Mouse (Mus musculus): ENCODE measurements around the gene Ero1lb. TPM values are rescaled to one million over a fixed set of nuclear protein-coding genes. Genes with fewer than 3 reads are reported as not detected.
"Not testable (repeated sequence)": the region's sequence is repeated elsewhere in the genome, so short reads cannot be mapped to it uniquely, and the experiment has no call there.

Gene Ero1lb
- polyA plus RNA-seq, 1 experiment from 2014 or later, result 6.9 TPM

DNA sequence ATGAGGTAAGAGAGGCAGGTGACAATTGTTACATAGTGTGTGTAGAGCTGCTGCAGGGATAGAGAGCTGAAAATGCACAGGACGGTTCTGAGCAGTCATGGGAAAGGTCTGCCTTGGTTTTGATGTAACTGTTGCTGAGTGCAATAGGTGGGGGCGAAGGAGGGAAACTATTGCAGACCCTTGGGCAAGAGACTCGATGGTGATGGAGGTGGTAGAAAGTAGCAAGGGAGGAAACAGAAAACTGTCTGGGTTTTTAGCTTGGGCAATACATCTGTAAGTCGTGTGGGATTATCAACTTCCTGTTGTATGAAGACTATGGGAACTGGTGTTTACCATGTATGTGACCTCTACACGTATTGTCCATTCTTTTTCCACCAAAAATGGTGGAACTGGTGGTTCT is 12.5 kb downstream of the Ero1lb start:
- Histone ChIP-seq H3K27me3 (ENCODE audit: control insufficient read depth, insufficient read depth, low read length) (no peaks in the 10 kb centered on the region), H3K9me3 (ENCODE audit: control insufficient read depth, low read length) (no peaks in the 10 kb centered on the region), H3K27ac (replicated peaks in 1 of 2; ENCODE audit: control insufficient read depth in 1 of 2, insufficient read depth in 1 of 2, low read depth in 2 of 2, low read length in 2 of 2) (no peak overlapping the region), H3K36me3 (ENCODE audit: control insufficient read depth, insufficient read depth, low read length) (no peaks in the 10 kb centered on the region), H3K9ac (ENCODE audit: low read length) (no peak overlapping the region), H3K4me1 (ENCODE audit: control insufficient read depth in 2 of 2, insufficient read depth in 2 of 2, low read length in 2 of 2) (no peaks in the 10 kb centered on the region), H3K4me3 (ENCODE audit: control insufficient read depth in 1 of 2, insufficient read depth in 1 of 2, low read depth in 1 of 2, low read length in 2 of 2) (no peak overlapping the region), H3K4me2 (ENCODE audit: low read length) (no peak overlapping the region)
- 75% methylated on average over 5 of the region's 5 CpGs for WGBS
- no peak for ATAC-seq (ENCODE audit: insufficient number of reproducible peaks, insufficient read depth, low FRiP score, low read depth)

DNA sequence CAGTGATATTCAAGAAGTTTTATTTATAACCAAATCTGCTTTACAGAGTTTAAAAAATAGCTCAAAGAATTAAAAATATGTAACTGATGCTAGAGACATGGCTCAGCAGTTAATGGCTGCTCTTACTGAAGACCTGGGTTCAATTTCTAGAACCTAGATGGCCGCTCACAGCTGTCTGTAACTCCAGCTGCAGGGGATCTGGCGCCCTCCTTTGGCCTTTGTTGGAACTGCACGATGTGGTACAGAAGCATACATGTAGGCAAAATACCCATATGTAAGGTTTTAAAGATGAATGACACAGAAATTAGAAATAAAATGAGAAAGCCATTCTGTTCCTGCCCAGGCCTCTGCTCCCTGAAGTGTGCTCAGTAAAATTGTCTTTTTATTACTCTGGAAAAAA is 23.3 kb downstream of the Ero1lb start:
- no peak overlapping the region for H3K27ac ChIP-seq (replicated peaks in 1 of 2; ENCODE audit: control insufficient read depth in 1 of 2, insufficient read depth in 1 of 2, low read depth in 2 of 2, low read length in 2 of 2)
- no peak for ATAC-seq (ENCODE audit: insufficient number of reproducible peaks, insufficient read depth, low FRiP score, low read depth)
- H3K27me3 ChIP-seq (ENCODE audit: control insufficient read depth, insufficient read depth, low read length), result no peaks in the 10 kb centered on the region
- H3K9ac ChIP-seq (ENCODE audit: low read length), result no peak overlapping the region
- WGBS, result 18% methylated on average over 3 of the region's 3 CpGs
- no peak overlapping the region for H3K4me2 ChIP-seq (ENCODE audit: low read length)
- H3K9me3 ChIP-seq (ENCODE audit: control insufficient read depth, low read length), result no peaks in the 10 kb centered on the region
- no peaks in the 10 kb centered on the region for H3K4me1 ChIP-seq (ENCODE audit: control insufficient read depth in 2 of 2, insufficient read depth in 2 of 2, low read length in 2 of 2)
- H3K4me3 ChIP-seq (ENCODE audit: control insufficient read depth in 1 of 2, insufficient read depth in 1 of 2, low read depth in 1 of 2, low read length in 2 of 2), result no peak overlapping the region
- no peaks in the 10 kb centered on the region for H3K36me3 ChIP-seq (ENCODE audit: control insufficient read depth, insufficient read depth, low read length)

DNA sequence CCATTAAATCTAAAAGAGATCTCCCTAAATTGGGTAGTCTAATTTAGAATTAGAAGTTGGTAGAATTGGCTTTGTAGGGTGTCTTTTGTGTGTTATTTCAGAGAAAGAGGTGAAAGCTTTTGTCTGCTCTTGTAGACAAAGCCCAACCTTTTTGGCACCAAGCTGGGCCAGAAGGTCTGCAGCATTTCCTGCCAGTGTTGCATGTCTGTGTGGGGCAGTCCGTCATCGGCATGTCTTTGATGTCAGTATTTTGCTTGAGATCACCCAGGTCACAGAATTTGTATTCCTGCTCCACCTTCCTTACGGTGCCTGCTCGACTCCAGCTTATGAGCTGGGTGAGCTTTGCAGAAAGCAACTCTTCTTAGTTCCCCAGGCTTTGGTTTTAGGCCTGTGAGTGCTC is 31.4 kb downstream of the Ero1lb start:
- WGBS, result 41% methylated on average over 2 of the region's 4 CpGs
- not testable (repeated sequence) for H3K9me3 ChIP-seq (ENCODE audit: control insufficient read depth, low read length); H3K4me1 ChIP-seq (ENCODE audit: control insufficient read depth in 2 of 2, insufficient read depth in 2 of 2, low read length in 2 of 2); H3K4me2 ChIP-seq (ENCODE audit: low read length); H3K4me3 ChIP-seq (ENCODE audit: control insufficient read depth in 1 of 2, insufficient read depth in 1 of 2, low read depth in 1 of 2, low read length in 2 of 2); ATAC-seq (ENCODE audit: insufficient number of reproducible peaks, insufficient read depth, low FRiP score, low read depth); H3K36me3 ChIP-seq (ENCODE audit: control insufficient read depth, insufficient read depth, low read length); H3K27ac ChIP-seq (replicated peaks in 1 of 2; ENCODE audit: control insufficient read depth in 1 of 2, insufficient read depth in 1 of 2, low read depth in 2 of 2, low read length in 2 of 2); H3K27me3 ChIP-seq (ENCODE audit: control insufficient read depth, insufficient read depth, low read length); H3K9ac ChIP-seq (ENCODE audit: low read length)

DNA sequence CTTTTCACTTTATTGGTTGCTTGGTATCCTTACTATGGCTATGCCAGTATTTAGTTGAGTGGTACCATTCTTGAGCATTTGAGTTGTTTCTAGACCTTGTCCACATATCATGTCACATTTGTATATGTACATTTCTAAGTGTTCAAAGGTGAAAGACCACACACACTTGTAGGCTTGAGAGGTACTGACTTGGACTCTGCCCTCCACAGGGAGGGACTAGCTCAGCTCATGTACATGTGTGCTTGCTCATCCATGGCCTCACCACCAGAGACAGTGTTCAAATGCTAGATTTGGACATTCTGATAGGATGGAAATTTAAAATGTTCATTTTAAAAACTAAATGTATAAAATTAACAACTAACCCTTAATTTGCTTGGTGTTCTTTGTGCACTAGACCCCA is 44.5 kb downstream of the Ero1lb start:
- H3K9ac ChIP-seq (ENCODE audit: low read length); H3K27ac ChIP-seq (replicated peaks in 1 of 2; ENCODE audit: control insufficient read depth in 1 of 2, insufficient read depth in 1 of 2, low read depth in 2 of 2, low read length in 2 of 2); H3K4me1 ChIP-seq (ENCODE audit: control insufficient read depth in 2 of 2, insufficient read depth in 2 of 2, low read length in 2 of 2); H3K27me3 ChIP-seq (ENCODE audit: control insufficient read depth, insufficient read depth, low read length); ATAC-seq (ENCODE audit: insufficient number of reproducible peaks, insufficient read depth, low FRiP score, low read depth); H3K4me3 ChIP-seq (ENCODE audit: control insufficient read depth in 1 of 2, insufficient read depth in 1 of 2, low read depth in 1 of 2, low read length in 2 of 2); H3K36me3 ChIP-seq (ENCODE audit: control insufficient read depth, insufficient read depth, low read length); H3K9me3 ChIP-seq (ENCODE audit: control insufficient read depth, low read length); H3K4me2 ChIP-seq (ENCODE audit: low read length): not testable (repeated sequence)

DNA sequence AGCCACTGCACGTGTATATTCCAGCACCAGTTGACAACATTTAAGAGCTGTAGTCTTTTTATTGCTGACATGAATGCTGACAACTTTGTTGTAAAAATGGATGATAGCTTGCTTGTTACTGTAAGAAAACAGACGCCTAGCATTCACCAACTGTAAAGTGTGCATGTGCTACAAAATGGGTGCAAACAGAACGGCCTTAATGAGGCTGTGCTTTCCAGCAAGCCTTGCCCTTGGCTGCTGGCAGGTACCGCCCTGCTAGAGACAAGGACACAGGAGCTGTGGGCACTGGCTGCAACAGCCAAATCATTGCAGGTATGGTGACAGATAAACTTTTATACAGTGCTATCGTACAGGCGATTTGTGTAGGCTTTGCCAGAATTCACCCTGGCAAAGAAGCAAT is 48.4 kb downstream of the Ero1lb start:
- H3K9ac ChIP-seq (ENCODE audit: low read length); H3K27me3 ChIP-seq (ENCODE audit: control insufficient read depth, insufficient read depth, low read length); H3K9me3 ChIP-seq (ENCODE audit: control insufficient read depth, low read length); H3K4me2 ChIP-seq (ENCODE audit: low read length); ATAC-seq (ENCODE audit: insufficient number of reproducible peaks, insufficient read depth, low FRiP score, low read depth); H3K4me3 ChIP-seq (ENCODE audit: control insufficient read depth in 1 of 2, insufficient read depth in 1 of 2, low read depth in 1 of 2, low read length in 2 of 2); H3K36me3 ChIP-seq (ENCODE audit: control insufficient read depth, insufficient read depth, low read length): not testable (repeated sequence)
- peaks cover 12 to 14% of the 10 kb centered on the region in 2 experiments for H3K4me1 ChIP-seq (ENCODE audit: control insufficient read depth in 2 of 2, insufficient read depth in 2 of 2, low read length in 2 of 2)
- 48% methylated on average over 5 of the region's 6 CpGs for WGBS
- peak overlapping the region; percentile 70 to 84 for H3K27ac ChIP-seq (replicated peaks in 1 of 2; ENCODE audit: control insufficient read depth in 1 of 2, insufficient read depth in 1 of 2, low read depth in 2 of 2, low read length in 2 of 2)

DNA sequence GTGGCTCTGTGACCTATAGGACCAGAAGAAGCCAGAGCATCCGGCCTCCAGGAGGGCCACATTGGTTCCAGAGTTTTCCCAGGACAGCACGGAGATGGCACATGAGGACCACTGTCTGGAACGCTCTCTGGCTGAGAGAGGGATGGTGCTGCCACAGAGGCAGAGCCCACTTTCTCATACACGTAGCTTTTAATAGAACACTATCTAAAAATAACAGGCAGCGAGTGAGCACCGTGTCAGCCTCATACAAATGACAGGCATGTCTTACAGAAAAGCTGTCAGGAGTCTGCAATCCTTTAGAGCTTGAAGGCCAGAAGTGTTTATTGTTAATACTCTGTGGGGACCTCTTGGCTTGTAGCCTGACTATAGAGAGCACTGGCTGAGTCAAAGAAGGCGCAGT is 48.9 kb downstream of the Ero1lb start:
- H3K27me3 ChIP-seq (ENCODE audit: control insufficient read depth, insufficient read depth, low read length); H3K9me3 ChIP-seq (ENCODE audit: control insufficient read depth, low read length); H3K9ac ChIP-seq (ENCODE audit: low read length); H3K4me3 ChIP-seq (ENCODE audit: control insufficient read depth in 1 of 2, insufficient read depth in 1 of 2, low read depth in 1 of 2, low read length in 2 of 2); H3K36me3 ChIP-seq (ENCODE audit: control insufficient read depth, insufficient read depth, low read length): not testable (repeated sequence)
- peaks cover 12 to 14% of the 10 kb centered on the region in 2 experiments for H3K4me1 ChIP-seq (ENCODE audit: control insufficient read depth in 2 of 2, insufficient read depth in 2 of 2, low read length in 2 of 2)
- ATAC-seq (ENCODE audit: insufficient number of reproducible peaks, insufficient read depth, low FRiP score, low read depth), result peak; percentile 76
- peak overlapping the region; percentile 84 to 88 for H3K27ac ChIP-seq (replicated peaks in 1 of 2; ENCODE audit: control insufficient read depth in 1 of 2, insufficient read depth in 1 of 2, low read depth in 2 of 2, low read length in 2 of 2)
- peak overlapping the region; percentile 32 for H3K4me2 ChIP-seq (ENCODE audit: low read length)
- WGBS, result 12% methylated on average over 7 of the region's 7 CpGs

DNA sequence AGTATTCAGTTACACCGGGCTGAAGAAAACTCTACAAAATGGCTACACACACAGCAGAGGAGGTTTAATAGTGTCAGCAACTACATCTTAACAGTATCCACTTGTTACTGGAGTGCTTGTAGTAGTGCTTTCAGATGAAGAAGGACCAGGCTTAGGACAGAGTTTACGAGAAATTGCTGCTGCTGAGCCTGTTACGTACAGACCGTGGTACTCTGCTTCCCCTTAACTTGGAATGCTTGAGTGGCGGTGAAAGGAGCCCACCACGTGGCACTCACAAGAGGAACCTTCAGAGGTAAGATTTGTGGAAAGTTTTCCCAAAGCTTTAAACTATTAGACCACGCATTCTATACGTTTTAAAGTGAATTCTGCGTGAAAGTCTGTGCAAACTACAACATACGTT is 49.3 kb downstream of the Ero1lb start:
- Histone ChIP-seq H3K27ac (replicated peaks in 1 of 2; ENCODE audit: control insufficient read depth in 1 of 2, insufficient read depth in 1 of 2, low read depth in 2 of 2, low read length in 2 of 2) (peak overlapping the region; percentile 84 to 88), H3K4me2 (ENCODE audit: low read length) (peak overlapping the region; percentile 32), H3K4me1 (ENCODE audit: control insufficient read depth in 2 of 2, insufficient read depth in 2 of 2, low read length in 2 of 2) (peaks cover 12 to 14% of the 10 kb centered on the region in 2 experiments)
- not testable (repeated sequence) for H3K9me3 ChIP-seq (ENCODE audit: control insufficient read depth, low read length); H3K27me3 ChIP-seq (ENCODE audit: control insufficient read depth, insufficient read depth, low read length); H3K9ac ChIP-seq (ENCODE audit: low read length); H3K4me3 ChIP-seq (ENCODE audit: control insufficient read depth in 1 of 2, insufficient read depth in 1 of 2, low read depth in 1 of 2, low read length in 2 of 2); H3K36me3 ChIP-seq (ENCODE audit: control insufficient read depth, insufficient read depth, low read length)
- peak; percentile 18; the same call in 1 of the 2 replicates for ATAC-seq (ENCODE audit: insufficient number of reproducible peaks, insufficient read depth, low FRiP score, low read depth)
- WGBS, result 49% methylated on average over 10 of the region's 10 CpGs

DNA sequence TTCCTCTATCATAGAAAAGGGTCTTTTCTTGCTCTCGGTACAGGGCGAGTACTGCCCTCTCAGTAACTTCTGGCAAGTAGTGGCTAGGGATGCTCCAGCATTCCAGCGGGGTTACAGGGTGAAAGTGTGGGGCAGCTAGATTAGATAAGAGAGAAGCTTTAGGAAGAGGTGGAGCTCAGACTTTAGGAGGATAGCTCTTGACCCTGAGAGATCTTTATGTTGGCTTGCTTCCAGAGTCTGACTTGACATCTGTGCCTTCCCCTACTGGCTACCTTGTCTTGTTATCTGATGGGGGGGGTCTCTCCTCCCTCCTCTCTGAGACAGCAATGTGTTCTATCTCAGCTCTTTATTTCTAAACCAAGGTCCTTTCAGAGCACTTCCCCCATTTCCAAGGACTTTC is 50.8 kb downstream of the Ero1lb start:
- H3K4me3 ChIP-seq (ENCODE audit: control insufficient read depth in 1 of 2, insufficient read depth in 1 of 2, low read depth in 1 of 2, low read length in 2 of 2); H3K27me3 ChIP-seq (ENCODE audit: control insufficient read depth, insufficient read depth, low read length); H3K4me2 ChIP-seq (ENCODE audit: low read length); H3K36me3 ChIP-seq (ENCODE audit: control insufficient read depth, insufficient read depth, low read length); H3K9ac ChIP-seq (ENCODE audit: low read length); H3K9me3 ChIP-seq (ENCODE audit: control insufficient read depth, low read length); H3K27ac ChIP-seq (replicated peaks in 1 of 2; ENCODE audit: control insufficient read depth in 1 of 2, insufficient read depth in 1 of 2, low read depth in 2 of 2, low read length in 2 of 2): not testable (repeated sequence)
- H3K4me1 ChIP-seq (ENCODE audit: control insufficient read depth in 2 of 2, insufficient read depth in 2 of 2, low read length in 2 of 2), result peaks cover 12 to 14% of the 10 kb centered on the region in 2 experiments
- peak; percentile 22; the same call in 1 of the 2 replicates for ATAC-seq (ENCODE audit: insufficient number of reproducible peaks, insufficient read depth, low FRiP score, low read depth)
- WGBS, result 12% methylated on average over 3 of the region's 3 CpGs
